Mouse (Mus musculus) CD4-positive, CD25-positive, alpha-beta regulatory T cell, adult 2 months (primary cell): ENCODE measurements around the gene Zfp365.

ENCODE experiments used
- DNase-seq: peaks from one replicate; pipeline ENCODE4 v3.0.0-alpha.2; 2012; ENCODE audit warnings: low read depth, low spot score

Zfp365 gene

DNA sequence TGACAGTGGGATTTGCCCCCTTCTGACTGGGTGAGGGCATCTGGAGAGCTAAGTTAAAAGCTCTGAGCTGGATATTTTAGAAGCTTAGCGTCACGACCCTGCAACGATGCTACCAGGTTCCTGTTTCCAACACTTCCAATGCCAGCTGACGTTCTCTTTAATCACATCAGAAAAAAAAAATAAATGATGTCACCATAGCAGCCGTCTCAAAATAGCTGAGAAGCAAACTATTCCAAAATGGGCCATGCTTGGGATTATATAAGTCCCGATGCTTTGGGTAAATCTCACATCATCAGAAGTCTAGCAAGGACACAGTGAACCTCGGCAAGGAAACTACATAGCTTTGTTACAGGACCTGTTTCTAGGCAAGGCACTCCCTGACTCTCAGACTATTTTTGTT lies 9.1 kb downstream of the Zfp365 start:
- no peak for DNase-seq

DNA sequence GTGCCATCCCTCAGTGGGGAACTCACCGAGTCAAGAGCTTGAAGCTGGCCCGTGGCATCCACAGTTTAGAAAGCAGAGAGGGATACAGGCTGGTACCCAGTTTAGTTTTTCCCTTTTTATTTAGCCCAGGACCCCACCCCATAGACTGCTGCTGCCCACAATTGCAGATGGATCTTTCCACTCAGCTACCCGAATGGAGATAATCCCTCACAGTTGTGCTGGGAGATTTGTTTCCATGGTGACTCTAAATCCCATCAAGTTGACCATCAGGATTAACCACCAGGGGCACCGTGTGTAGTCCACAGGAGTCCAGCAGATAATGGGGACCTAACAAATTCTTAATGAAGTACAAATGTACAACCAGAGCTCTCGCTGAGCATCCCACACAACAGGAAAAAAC lies 11.3 kb downstream of the Zfp365 start:
- no peak for DNase-seq

- DNase-seq: no peak
Observed at GRCm38 (mm10) chr10:67898949-67899675, 13.3 kb downstream of the Zfp365 start.

DNA sequence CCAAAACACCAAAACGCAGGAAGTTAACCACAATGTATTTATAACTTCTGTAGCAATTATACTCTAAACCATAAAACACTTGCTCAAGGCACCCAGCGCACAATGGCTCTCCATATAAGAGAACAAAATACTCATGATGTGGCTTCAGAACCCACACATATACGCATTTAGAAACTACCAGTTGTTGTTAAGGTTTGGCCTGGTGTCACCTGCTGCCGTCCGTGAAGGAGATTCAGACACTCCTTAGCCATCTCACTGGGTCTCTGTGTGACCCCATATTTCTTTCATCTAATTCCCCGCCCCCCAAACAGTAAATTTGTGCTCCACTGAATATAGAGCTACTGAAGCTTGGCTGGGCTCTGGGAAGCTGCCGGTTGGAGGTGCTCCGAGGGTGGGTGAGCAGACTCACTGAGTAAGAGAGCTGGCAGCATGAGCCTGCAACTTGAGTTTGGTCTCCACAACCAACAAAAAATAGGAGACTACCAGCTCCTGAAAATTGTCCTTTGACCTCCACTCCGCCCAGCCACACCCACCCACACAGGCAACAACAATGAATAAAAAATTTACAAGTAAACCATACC lies 14.0 kb downstream of the Zfp365 start:
- no peak for DNase-seq

- no peak for DNase-seq
Observed at GRCm38 (mm10) chr10:67897281-67897680, 15.2 kb downstream of the Zfp365 start.

DNA sequence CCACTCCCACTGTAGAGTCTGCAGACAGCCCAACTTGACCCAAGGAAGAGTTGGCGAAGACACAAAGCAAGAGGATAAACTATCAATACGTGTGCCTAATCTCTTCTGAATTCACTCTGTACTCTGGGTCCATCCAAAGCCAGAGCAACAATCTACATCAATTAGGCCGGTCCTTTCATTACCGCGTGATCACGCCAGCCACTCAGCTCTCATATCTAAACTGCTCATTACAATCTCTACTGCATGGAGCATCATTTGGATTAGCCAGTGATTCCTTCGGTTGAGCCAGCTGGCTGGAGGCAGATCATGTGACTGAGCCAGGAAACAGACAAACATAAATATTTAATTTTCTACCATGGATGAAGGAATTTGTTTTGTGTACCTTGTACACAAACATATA lies 17.8 kb downstream of the Zfp365 start:
- no peak for DNase-seq

DNA sequence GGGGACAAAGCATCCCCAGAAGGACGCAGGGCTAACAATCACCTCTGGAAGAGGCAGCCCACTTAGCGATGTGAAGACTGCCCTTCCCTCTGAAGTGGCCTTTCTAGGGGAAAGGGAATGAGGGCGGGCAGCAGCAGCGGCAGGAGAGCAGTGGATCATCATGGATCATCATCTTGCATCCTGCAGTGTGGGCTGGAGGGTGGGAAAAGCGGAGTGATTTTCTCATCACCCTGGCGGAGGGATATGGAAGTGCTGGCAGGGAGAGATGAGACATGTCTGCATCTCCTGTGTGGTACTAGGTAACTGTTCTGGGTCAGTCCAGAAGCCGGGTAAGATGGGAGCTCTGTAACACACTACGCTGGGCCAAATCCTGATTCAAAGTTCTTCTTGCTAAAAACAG lies 18.4 kb downstream of the Zfp365 start:
- no peak for DNase-seq

- DNase-seq: no peak
Observed at GRCm38 (mm10) chr10:67893226-67893625, 19.2 kb downstream of the Zfp365 start.

DNA sequence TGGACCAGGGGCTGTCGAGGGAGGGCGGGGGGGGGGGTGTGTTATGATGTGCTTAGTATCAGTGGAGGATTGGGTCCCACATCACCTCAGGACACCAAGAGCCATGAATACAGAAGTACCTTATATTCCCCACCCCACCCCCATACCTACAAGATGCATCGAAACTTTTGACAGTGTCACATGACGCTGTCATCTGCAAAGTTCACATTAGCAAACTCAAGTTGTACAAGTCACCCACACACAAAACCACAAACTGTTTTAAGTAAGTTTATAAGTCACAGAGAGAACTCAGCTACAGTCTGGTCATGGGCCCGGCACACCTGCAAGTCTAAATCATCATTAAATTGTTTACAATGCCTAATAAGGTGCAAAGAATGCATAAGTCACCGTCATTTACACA lies 21.3 kb downstream of the Zfp365 start:
- peak; percentile 60 for DNase-seq

- peak; percentile 39 for DNase-seq
Observed at GRCm38 (mm10) chr10:67887971-67888370, 24.5 kb downstream of the Zfp365 start.

- no peak for DNase-seq
Observed at GRCm38 (mm10) chr10:67880692-67881091, 31.8 kb downstream of the Zfp365 start.

- DNase-seq: peak; percentile 87
Observed at GRCm38 (mm10) chr10:67871811-67872210, 40.7 kb downstream of the Zfp365 start.

DNA sequence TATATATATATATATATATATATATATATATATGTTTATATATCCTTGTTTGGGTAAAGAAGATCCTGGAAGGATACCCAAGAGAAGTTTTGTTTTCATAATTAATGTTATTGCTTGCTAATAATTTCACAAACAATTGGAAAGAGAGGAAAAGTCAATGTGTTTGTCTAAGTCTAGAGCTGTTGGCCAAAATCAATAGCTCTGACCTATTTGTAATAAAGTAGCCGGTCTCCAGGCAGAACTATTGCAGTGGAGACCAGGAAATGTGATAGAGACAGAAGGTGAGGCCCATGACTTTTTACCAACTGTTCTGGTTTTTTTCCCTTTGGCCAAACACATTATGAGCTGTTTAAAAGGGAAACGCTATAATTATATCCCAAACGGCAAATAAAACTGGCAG lies 44.2 kb downstream of the Zfp365 start:
- no peak for DNase-seq

GRCm38 (mm10) chr10:67865841-67866240 lies 46.6 kb downstream of the Zfp365 start:
- DNase-seq: no peak

- no peak for DNase-seq
Observed at GRCm38 (mm10) chr10:67865063-67865462, 47.4 kb downstream of the Zfp365 start.

DNA sequence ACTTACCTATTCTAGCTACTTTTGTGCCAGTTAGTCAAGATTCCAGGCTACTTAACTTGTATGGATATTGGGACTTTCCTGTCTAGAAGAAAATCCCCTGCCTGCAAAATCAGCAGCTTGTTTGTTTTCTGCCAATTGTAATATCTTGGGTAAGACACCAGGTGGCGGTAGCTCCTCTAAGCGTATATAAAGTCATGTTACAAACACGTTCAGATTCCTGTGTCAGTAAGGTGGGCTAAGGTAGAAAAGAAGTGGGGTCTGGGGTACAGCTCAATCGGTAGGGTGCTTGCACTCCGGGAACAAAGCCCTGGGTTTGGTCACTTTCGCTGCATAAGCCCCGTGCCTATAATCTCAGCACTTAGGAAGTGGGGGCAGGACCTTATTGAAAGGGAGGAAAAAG lies 50.1 kb downstream of the Zfp365 start:
- peak; percentile 68 for DNase-seq

- peak; percentile 83 for DNase-seq
Observed at GRCm38 (mm10) chr10:67858878-67859277, 53.6 kb downstream of the Zfp365 start.

DNA sequence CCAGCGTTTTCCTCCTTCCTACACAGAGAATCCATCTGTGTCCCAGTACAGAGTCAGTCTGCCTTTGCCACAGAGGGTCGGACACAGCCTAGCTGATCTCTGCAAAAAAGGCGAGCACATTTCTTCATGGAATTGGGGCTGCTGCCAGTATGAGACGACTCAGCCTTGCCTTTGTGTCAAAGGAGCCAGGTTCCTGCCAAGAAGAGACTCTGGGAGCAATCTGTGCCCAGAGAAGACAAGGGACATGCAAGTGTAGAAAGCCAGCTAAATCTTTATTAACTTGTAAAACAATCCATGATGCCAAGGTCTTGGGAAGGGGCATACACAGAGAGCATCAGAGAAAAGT lies 54.9 kb downstream of the Zfp365 start:
- DNase-seq: no peak

DNA sequence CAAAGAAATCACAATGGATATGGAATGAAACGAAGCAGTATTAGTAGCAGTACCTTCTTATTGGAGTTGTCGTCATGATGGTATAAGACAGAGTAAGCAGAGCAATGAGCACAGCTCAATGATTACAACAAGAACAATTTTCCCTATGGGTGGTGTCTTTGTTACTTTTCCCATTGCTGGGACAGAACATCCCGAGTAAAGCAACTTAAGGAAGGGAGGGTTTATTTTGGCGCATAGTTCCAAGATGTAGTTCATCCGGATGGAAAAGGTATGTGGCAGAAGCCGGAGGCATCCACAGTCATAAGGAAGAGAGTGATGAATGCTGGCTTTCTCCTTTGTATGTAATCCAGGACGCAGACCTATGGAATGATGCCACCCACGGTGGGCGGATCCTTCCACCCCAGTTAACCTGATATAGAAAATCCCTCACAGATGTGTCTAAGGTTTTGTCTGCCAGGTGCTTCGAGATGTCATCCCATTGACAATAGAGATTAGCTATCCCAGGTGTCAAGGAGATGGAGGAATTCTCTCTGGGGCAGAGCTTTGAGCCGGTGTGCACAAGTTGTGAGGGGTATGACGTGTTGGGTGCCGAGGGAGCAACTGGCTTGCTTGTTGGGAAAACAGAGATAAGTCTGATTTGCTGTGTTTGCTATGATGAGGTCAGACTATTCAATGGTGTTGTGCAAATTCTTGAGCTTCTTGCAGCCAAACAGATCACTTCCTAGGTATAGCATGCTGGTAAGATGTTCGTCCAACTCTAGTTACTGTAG lies 55.5 kb downstream of the Zfp365 start:
- DNase-seq: no peak

GRCm38 (mm10) chr10:67855760-67856159 lies 56.7 kb downstream of the Zfp365 start:
- no peak for DNase-seq

GRCm38 (mm10) chr10:67852411-67852810 lies 60.1 kb downstream of the Zfp365 start:
- DNase-seq: no peak

DNA sequence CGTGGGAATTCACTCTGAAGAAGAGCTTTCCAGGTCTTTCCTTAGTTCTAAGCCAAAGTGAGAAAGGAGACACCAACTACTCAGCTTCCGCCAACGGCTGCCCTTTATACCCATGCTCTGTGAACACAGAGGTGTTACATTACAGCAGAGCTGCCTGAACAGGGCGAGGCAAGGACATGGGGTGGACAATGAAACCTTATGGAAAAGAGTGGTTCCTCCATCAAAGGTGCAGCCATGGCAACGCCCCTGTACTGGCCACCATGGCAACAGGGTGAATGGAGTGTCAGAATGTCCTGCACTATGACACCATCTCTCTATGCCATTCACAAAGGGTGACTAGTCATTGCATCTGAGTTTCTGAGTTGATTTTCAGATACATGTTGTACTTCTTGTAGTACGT lies 61.4 kb downstream of the Zfp365 start:
- no peak for DNase-seq
